Mouse (Mus musculus): ENCODE measurements around the gene Clk3.

The Clk3 gene

GRCm38 (mm10) chr9:57765364-57766351 lies at the start of gene Clk3:
Gene Clk3 (minus strand): TSS chr9:57765860.
- DNase-seq = peak; percentile 86

GRCm38 (mm10) chr9:57814866-57815265 lies 49.2 kb upstream of the Clk3 start:
- DNase-seq = no peak

- DNase-seq = no peak
Observed at GRCm38 (mm10) chr9:57814014-57814413, 48.4 kb upstream of the Clk3 start.

- no peak for DNase-seq
Observed at GRCm38 (mm10) chr9:57811793-57812733, 46.4 kb upstream of the Clk3 start.

GRCm38 (mm10) chr9:57810691-57811090 lies 45.0 kb upstream of the Clk3 start:
- DNase-seq = no peak

GRCm38 (mm10) chr9:57808771-57809310 lies 43.2 kb upstream of the Clk3 start:
- DNase-seq = no peak

- DNase-seq = no peak
Observed at GRCm38 (mm10) chr9:57807174-57807651, 41.6 kb upstream of the Clk3 start.

GRCm38 (mm10) chr9:57806066-57806481 lies 40.4 kb upstream of the Clk3 start:
- no peak for DNase-seq

- no peak for DNase-seq
Observed at GRCm38 (mm10) chr9:57805087-57805737, 39.6 kb upstream of the Clk3 start.

- DNase-seq = no peak
Observed at GRCm38 (mm10) chr9:57803839-57804238, 38.2 kb upstream of the Clk3 start.

- DNase-seq = peak; percentile 40
Observed at GRCm38 (mm10) chr9:57803047-57803446, 37.4 kb upstream of the Clk3 start.

- DNase-seq = no peak
Observed at GRCm38 (mm10) chr9:57800325-57800975, 34.8 kb upstream of the Clk3 start.

GRCm38 (mm10) chr9:57798725-57799253 lies 33.1 kb upstream of the Clk3 start:
- no peak for DNase-seq

- DNase-seq = no peak
Observed at GRCm38 (mm10) chr9:57797456-57797855, 31.8 kb upstream of the Clk3 start.

- no peak for DNase-seq
Observed at GRCm38 (mm10) chr9:57789733-57790132, 24.1 kb upstream of the Clk3 start.

- no peak for DNase-seq
Observed at GRCm38 (mm10) chr9:57782656-57783055, 17.0 kb upstream of the Clk3 start.

- no peak for DNase-seq
Observed at GRCm38 (mm10) chr9:57775736-57776135, 10.1 kb upstream of the Clk3 start.

GRCm38 (mm10) chr9:57775026-57775425 lies 9.4 kb upstream of the Clk3 start:
- DNase-seq = peak; percentile 86

GRCm38 (mm10) chr9:57774168-57774567 lies 8.5 kb upstream of the Clk3 start:
- DNase-seq = no peak

GRCm38 (mm10) chr9:57773754-57774153 lies 8.1 kb upstream of the Clk3 start:
- no peak for DNase-seq

GRCm38 (mm10) chr9:57770836-57771235 lies 5.2 kb upstream of the Clk3 start:
- DNase-seq = no peak
